Mouse (Mus musculus) layer of hippocampus, adult 9-11 months (tissue): ENCODE data around the gene Vav3.

Experiments
- DNase-seq: peaks from one replicate; pipeline ENCODE4 v3.0.0; 2022

The Vav3 gene

DNA sequence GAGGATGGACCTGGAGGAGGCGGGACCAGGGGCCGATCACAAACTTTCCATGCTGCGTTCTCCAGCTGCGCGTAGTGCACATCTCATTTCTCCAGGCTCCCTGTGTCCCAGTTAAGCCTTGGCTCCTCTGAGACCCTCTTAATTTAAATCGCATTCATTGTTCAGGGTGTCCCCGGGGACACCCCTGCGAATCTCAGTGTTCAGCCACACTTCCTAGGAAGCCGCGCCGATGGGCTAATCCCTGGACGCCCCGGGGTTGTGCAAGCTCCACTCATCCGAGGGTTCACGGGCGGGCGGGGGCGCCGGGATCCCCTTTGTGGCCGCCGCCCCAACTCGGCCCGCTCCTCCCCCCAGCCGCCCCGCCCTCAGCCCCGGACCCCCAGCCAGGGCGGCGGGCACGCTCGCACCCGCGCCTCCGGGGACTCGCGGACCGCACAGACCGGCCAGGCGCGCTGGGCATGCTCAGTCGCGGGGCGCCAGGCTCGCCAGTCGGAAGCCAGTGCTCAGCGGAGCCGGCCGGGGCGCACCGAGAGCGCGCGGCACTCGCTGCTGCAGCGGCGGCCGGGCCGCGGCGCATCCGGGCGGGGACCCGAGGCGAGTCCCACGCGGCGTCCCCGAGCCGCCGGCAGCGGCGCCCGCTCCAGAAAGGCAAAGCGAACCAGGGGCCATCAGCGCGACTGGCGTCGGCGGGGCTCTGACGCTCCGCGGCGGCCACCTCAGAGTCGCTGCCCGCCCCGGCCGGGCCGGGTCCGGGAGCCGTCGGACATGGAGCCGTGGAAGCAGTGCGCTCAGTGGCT, at the start of gene Vav3:
TSS of gene Vav3 (plus strand) at position 380 of the 797 bp plus-strand sequence.
- peak; percentile 9 for DNase-seq

- no peak for DNase-seq
These were observed 41.6 kb upstream of the Vav3 start for GRCm38 (mm10) chr3:109298857-109299256.

GRCm38 (mm10) chr3:109299303-109300074, 41.0 kb upstream of the Vav3 start:
- no peak for DNase-seq

DNA sequence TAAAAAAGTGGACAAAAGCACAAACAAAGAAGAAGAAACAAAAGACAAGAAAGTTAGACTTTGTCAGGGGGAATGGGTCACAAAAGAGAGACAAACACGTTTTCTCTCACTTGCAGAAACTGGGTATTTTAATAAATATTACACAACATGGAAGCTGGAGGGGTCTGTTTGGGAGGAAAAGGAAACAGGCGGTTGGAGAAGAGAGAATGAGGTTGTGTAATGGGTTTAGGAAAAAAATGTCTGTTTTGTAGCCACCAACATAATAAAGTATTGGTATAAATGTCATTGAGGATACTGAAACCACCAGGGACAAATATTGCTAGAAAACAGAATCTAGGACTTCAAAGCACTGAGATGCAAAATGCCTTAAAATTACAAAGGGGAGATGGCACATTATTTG, 38.4 kb upstream of the Vav3 start:
- DNase-seq: no peak

DNA sequence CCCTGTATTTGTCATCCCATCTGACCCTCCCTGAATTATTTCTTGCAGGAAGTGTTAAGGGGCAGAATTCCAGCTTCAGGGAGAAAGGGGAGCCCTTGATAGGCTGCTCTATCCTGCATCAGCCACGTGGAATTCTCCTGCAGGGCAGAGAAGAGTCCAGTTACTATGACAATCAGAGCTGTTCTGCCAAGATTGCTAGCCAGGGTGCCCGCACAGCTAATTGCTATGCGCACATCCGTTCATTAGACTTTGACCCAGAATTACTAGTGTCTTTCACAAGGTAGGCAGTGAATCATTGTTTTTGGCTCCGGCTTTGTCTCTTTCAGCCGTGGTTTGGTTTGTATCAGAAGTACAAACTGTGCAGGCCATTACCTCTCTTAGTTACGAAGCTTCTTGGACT, 33.0 kb upstream of the Vav3 start:
- peak; percentile 30 for DNase-seq

DNA sequence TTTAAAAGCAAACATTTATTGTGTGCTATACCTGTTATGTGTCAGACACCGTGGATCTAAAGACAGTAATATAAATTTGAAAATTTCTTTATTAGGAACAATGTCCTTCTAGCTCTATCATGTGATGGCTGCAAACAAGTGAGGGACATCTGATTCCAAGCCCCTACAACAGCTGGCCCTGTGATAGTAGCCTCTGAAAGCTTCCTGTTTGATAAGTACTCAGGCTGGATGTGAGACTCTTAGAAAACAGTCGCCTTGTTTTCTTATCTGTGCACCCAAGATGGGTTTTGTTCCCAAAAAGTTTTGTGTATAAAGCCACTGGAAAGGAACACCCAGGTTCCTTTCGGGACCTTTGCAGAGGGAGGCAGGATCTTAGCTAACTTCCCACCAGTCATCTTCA, 32.0 kb upstream of the Vav3 start:
- DNase-seq: no peak

DNA sequence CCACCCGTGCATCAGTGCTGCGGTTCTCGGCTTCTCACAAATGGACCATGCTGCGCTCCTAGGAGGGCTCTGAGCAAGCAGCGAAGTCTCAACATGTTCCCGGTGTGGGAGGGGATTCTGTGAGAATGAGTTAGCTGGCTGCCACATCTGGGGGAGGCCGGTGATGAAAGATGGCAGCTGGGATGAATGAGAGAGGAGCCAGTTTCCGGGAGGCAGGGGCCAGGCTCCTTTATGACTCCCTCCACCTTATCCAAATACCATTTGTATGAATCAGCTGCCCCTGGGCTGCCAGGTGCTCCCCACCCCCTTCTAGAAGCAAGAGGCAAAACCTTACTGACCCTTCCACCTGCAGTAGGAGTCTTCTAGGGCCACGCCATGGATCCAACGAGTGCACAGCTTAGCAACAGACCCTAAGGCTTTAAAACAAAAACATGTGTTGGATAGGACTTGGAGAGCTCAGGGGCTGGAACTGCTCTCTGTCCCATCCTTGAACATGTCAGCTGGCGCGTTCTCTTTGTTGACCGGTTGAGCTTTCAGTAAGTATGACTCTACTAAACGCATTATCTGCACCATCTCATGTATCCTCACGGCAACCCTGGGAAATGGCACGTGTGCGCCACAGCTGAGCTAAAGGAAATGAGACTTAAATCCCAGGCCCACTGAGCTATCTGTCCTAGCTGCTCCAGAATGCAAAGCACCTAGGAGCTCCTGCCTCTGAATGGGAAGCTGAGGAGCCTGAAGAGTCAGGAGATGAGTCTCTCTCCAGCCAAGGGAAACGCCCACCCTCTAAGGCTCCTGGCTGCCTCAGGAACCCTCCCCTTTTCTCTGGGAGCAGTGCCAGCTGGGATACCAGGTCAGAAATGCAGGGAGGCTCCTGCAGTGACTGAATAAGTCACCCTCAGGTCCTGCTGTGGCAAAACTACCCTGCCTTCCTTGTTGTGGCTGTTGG, 30.9 kb upstream of the Vav3 start:
- DNase-seq: no peak

DNA sequence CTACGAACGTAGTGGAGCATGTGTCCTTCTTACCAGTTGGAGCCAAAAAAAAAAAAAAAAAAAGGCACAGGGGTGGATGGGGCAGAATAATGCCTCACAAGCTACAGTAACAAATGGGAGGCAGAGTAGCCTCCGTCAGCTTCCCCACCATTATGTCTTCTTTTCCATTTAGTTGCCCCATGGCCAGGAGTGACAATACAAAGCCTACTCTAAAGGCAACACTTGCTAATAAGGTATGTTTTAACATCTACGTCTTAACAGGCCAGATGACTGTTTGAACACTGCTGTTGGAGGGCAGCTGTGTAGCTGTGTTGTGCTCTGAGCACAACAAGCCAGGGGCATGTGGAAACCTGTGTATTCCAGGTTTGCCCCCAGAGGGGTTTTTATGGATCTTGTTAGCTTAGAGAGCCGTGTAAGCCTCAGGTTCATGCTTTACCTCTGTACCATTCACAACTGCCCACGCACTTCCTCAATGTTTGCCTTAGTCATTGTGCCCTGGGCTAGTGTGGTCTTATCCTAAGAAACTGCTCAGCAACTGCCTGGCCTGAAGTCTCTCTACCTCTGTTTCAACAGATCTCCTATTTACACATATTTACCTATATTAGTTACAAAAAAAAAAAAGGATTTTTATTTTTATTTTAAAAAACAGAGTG, 29.2 kb upstream of the Vav3 start:
- no peak for DNase-seq

- DNase-seq: no peak
These were observed 28.6 kb upstream of the Vav3 start for GRCm38 (mm10) chr3:109311875-109312274.

DNA sequence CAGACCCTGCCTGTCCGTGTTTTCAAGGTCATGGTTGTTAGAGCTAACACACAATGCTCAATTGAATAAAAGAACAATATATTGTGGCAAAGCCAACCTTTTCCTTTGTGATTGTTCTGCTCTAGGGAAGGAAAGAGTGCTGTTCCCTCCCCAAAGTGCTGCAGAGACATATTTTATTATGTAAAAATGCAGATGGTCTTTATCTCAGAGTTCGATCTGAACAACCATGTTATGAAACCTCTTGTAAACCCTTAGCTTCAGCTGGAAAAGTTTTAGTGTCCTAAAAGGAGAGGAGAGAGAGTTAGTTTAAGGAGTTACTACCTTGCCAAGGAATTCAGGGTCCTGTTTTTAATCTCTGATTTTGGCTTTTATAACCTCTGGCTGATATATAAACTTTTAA, 27.0 kb upstream of the Vav3 start:
- DNase-seq: no peak

DNA sequence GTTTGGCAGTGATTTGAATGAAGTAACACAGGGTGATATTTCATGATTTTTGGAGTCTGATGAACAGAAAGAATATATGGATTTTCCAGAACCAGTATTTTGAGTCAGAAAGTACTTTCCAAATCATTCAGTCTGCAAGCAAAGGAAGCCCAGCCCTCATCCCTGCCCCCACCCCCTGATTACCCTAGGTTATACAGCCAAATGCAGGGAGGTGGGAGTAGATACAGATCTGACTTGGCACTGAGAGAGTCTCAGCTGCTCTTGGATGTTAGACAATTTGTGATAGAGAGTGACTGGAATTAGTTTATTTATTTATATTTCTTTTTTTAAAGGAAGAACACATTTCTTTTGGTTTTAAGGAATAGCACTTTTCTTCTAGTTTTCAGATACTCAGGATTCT, 18.2 kb upstream of the Vav3 start:
- DNase-seq: peak; percentile 44

DNA sequence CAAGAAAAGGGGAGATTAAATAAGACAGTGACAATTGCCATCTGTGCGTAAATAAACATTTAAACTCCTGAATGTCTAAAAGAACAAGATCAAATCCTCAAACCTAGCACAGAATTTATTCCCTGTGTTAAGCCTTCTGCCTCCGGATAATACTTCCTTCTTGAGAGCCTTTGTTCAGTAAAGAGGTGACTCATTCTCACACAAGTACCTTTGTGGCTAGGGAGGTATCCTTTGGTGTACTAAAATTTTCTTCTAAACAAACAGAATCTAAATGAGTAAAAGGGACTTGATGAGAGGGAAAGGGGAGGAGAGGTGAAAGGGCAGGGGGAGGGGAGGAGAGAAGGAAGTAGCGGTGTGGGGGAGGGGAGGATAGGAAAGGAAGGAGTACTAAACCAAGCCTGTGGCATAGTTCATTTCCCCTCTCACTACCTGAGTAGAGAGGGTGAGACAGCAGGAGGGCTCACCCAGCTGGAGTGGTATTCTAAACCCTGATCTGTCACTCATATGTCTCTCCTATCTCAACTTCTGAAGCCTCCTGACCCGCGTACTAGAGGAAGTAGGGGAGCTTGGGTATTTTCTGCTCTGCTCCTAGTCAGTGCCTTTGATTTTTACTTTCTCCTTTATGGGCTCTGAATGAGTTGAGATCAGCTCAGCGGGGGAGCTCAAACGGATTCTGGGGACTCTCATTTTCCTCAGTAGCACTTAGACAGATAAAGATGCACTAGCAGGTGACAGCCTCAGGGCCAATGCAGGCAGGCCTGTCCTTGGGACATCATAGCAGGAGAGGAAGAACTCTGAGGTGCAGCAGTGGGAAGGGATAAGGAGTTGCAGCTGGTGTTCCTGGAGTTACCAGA, 16.8 kb upstream of the Vav3 start:
- no peak for DNase-seq

GRCm38 (mm10) chr3:109327128-109327527, 13.3 kb upstream of the Vav3 start:
- no peak for DNase-seq

GRCm38 (mm10) chr3:109332755-109333154, 7.7 kb upstream of the Vav3 start:
- DNase-seq: no peak

GRCm38 (mm10) chr3:109335470-109335869, 5.0 kb upstream of the Vav3 start:
- DNase-seq: no peak

DNA sequence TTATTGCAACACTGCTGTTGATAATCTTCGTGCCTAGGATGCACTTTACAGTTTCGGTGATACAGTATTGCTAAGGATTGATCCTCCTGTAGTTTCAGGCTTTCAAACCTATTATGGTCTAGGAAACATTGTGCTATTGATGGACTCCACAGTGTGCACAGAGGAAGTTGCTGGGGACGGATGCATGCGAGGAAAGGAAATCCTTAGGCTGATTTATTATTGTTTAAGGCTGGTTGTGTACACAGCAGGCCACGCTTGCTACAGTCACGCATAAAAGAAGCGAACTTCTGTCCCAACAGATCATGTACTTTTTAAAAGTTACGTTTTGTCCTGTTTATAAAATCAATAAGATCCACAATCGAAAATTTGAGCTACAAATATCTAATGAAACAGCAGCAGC, 1.2 kb upstream of the Vav3 start:
- no peak for DNase-seq

GRCm38 (mm10) chr3:109339941-109340273, 546 bp upstream of the Vav3 start:
- no peak for DNase-seq

DNA sequence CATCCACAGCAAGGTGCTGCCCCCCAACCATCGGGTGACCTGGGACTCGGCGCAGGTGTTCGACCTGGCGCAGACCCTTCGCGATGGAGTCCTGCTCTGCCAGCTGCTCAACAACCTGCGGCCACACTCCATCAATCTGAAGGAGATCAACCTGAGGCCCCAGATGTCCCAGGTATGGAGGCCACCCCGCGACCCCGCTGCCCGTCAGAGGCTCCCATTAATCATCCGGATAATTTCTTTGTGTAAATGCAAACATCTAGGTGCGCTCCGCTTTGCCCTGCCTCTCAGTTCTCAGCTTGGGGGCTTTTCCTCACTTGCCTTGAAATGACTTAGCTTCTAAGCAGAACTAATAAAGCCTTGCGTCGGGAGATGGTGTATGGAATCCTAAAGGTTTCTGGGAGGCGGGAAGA, 623 bp downstream of the Vav3 start:
- no peak for DNase-seq

GRCm38 (mm10) chr3:109341631-109342030, 1.2 kb downstream of the Vav3 start:
- DNase-seq: peak; percentile 6

DNA sequence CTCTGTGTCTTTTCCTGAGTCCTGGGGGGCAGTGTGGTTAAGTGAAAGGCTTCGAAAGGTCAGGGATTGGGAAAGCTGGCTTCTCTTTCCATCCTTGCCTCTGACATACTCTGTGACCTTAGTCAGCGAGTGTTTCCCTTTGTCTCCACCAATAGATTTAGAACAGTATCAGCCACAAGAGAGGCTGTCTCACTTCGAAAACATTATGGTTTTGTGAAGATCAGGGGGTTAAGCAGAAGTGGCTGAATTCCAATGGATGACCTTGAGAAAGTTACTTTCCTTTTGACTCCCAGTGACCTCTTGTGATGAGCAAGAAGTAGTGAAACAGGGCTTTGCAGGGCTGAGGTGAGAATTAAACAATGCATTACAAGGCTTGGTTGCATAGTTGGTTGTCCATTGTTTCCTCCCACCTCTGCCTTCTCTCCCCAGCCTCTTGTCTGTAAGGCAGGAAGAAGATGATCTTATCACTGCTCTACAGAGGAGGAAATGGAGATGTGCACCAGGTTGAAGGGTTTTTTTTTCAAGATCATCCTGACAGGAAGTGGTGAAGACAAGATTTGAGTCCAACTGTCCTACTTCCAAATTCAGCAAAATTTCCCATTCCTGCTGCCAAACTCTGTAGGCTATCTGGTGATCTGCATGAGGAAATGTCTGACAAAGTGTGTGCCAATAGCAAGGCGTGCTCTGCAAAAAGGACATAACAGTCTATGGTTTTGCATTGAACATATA, 11.7 kb downstream of the Vav3 start:
- no peak for DNase-seq

GRCm38 (mm10) chr3:109352690-109353089, 12.2 kb downstream of the Vav3 start:
- no peak for DNase-seq
